Mouse (Mus musculus): Measurements from ENCODE around the gene Thap12.

Gene Thap12

GRCm38 (mm10) chr7:98698041-98698440, 4.9 kb upstream of the Thap12 start:
- DNase-seq (ENCODE audit: low spot score in 2 of 2) = no peak

DNA sequence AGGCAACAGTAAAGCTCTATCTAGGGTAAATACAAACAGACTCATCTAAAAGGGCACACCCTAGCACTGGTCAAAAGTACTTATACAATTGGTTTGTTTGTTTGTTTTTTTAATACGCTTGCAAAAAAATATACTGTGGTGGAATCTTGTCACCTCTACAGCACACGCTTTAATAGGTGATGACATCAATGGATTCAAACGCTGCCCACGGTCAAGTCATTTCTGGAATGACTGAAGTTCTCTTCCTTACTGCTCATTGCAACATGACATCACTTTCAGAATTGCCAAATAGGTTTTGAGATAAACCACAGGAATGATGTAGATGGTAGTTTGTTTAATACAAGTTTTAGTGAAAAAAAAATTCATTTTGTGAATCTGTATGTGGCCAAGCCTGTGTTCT, 4.3 kb upstream of the Thap12 start:
- no peak for DNase-seq (ENCODE audit: low spot score in 2 of 2)

DNA sequence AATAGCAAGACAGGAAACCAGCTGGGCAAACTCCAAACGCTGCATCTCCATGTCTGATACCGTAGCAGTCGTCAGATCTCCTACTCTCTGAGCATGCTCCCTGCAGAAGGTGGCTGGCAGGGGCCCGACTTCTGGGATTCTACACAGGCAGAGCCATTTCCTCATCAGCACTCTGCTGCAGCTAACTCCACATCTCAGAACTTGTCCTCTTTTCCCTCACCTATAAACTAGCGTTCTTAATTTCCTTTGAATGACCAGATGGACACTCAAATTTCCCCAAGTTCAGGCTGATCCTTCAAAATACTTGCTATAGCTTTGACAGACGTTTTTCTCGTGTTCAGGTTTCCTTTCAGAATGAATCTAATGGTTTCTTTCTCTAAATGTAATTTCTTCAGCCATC, 1.1 kb upstream of the Thap12 start:
- no peak for DNase-seq (ENCODE audit: low spot score in 2 of 2)

DNA sequence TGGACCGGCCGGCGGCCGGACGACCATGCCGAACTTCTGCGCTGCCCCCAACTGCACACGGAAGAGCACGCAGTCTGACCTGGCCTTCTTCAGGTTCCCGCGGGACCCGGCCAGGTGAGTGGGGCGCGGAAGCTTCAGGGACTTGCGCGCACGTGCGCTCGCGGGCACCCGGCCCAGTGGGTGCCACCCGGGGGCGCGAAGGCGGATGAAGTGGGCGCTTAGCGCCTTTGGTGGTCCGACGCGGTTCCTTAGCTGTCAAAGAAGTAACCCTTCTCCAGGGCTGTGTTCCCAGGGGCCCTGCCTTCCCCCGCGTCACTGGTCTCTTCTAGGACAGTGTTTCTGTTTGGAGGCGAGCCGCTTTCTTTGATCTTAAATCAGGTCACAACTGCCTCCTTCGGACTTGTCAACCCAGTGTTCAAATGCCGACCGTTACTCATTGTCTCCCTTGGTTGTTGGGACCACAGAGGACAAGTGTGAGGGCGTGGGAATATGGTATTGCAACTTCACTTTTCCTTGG, 520 bp downstream of the Thap12 start:
- DNase-seq (ENCODE audit: low spot score in 2 of 2) = peak in 1 of 2 experiments; percentile 20

DNA sequence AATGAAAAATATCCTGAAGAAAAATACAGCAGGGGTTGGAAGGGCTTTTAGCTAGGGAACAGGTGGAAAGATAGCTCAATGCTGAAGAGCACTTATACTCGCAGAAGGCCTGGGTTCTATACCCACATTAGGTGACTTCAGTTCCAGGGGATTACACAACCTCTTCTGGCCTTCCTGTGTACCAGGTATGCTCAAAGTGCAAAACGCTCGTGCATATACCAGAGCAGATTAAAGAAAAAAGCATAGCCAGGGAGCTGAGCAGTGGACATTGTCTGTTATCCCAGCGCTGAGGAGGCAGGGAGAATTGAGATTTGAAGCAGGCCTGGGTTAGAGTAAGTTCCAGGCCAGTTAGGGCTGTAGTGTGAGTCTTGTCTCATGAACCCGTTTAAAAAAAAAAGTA, 1.4 kb downstream of the Thap12 start:
- no peak for DNase-seq (ENCODE audit: low spot score in 2 of 2)

DNA sequence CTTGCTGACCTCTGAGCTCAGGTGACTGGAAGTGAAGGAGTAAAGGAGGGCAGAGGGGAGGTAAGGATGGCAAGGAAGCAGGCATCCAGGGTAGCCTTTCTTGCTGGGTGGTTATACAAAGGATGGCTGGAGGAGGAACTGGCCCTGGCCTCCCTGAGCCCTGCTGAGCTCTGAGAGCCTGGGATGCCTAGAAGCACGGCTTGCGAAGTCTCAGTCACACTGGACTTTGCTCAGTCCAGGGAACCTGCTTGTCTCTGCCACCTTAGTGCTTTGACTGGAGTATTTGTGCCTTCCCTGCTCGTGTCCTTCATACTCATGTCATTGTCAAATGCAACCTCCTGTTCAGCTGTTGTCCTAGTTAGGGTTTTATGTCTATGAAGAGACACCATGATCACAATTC, 10.8 kb downstream of the Thap12 start:
- DNase-seq (ENCODE audit: low spot score in 2 of 2) = no peak

GRCm38 (mm10) chr7:98717438-98717837, 14.5 kb downstream of the Thap12 start:
- DNase-seq (ENCODE audit: low spot score in 2 of 2) = no peak

DNA sequence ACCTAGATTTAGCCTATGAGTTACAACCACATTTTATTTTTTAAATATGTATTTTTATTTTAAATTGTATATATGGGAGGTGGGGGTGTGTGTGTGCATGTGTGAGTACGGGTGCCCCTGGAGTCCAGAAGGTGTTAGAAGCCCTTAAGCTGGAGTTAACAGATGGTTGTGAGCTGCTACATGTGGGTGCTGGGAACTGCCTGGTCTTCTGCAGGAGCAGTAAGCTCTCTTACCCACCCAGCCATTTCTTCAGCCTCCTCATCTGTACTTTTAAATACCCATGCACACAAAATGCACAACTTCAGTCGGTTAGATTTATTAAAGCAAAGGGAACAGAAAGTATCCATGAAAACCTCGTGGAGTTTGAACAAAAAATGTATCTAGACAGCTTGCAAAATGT, 16.9 kb downstream of the Thap12 start:
- DNase-seq (ENCODE audit: low spot score in 2 of 2) = no peak

DNA sequence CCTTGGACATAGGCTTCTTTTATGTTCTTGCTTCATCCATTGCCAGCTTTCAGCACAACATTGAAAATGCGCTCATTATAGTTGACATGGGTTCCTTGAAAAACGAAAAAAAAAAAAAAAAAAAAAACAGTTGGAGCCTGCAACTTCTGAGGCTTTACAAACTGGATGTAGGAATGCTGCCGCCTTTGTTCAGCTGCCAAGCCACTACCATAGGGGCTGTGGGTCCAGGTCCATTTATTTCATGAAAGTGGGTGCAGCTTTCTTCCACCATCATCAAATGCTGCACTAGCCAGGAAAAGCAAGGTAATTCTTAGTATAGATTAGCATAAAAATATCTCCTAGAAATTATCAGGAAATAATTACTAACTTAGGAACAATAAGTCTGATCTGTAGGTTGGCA, 17.8 kb downstream of the Thap12 start:
- DNase-seq (ENCODE audit: low spot score in 2 of 2) = no peak

DNA sequence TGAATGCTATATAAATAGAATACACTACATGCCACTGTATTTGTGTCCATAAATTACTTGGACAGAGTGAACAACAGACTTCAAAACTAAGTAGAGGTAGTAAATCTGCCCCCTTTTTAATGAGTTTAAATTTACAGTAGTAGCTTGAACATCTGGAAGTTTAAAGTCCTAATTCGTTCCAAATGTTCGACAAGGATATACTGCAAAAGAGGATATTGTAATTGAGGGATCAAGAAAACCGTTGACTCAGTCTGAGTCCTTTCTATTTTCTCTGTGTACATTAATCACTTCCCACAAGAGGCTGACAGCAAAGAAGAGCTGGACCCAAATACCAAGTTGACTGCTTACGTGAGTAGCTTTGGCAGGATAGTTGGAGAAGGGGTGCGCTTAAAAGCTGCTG, 18.3 kb downstream of the Thap12 start:
- DNase-seq (ENCODE audit: low spot score in 2 of 2) = no peak

DNA sequence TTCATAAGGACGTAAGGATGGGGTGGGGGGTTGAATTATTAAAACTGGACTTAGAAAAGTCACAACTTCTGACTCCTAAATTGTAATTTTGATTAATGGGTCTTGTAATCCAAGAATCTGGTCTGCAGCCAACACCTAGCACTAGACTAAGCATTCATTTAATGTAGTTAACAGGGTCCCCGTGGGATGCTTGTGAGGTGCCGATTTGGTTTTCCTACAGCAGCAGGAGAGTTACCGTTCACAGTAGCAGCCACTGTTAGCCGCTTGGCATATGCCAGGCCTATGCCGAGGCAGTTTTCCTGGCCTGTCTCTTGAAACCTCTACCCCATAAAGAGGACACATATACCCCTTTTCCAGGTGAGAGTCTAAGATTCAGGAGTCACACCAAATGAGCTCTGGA, 18.7 kb downstream of the Thap12 start:
- no peak for DNase-seq (ENCODE audit: low spot score in 2 of 2)

GRCm38 (mm10) chr7:98725686-98726195, 22.8 kb downstream of the Thap12 start:
- DNase-seq (ENCODE audit: low spot score in 2 of 2) = no peak

DNA sequence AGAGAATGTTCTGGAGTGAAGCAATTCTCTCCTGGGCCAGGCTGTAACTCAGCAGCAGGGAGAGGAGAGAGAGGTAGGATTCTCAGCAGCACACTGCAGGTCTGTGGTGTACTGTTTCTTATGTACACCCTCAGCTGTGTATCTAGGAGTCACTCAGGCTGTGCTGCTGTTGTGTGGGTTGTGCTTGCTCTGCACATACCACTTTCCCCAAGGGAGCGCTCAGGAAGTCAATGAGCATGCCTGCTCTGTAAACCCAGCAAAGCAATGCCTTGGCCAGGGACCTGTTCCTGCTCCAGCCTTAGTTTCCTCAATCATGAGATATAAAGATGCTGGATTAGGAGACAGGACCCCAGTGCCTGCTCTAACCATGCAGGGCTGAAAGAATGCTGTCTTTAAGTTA, 25.1 kb downstream of the Thap12 start:
- DNase-seq (ENCODE audit: low spot score in 2 of 2) = no peak

DNA sequence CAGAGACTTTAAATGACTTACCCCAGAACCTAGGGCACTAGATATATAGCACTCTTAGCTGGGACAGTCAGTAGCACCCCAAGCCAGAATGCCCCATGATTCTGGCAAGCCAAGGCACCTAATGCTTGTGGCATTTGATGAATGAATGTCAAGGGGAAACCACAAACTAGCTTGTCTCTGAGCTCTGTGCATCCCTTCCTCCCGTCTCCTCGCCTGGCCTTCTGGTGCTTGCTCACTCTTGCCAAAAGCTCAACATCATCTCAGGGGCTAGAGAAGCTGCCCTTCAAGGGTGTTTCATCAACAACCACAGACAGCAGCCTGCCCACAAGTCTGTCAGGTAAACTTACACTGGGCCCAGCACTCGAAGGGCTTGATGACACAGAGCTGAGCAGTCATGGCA, 25.6 kb downstream of the Thap12 start:
- DNase-seq (ENCODE audit: low spot score in 2 of 2) = no peak

DNA sequence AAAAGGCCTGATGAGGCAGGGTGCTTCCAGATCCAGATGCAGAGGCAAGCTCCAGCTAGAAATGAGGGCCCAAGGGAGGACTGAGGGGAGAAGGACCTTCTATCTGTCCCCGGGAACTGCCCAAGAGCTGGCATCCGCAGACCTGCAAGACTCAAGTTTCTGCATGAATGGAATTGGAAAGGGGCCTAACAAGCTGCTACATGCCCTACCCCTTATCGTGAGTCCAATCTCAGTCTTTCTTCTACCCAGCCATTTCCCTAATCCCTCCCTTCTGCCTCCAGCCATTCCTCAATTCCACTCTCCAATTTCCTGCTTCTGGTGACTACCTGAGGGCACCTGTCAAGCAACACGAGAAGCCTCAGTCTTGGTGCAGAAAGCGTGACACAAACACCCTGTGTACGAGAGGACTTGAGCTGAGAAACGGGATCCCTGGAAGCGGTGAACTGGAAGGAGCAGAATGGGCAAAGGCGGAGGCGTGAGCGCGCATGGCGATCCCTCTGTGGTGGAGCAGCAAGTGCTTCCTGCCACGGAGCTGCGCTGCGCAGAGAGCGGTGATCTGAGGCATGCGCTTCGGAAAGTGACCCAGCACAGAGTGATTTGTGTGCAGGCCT, 26.9 kb downstream of the Thap12 start:
- DNase-seq (ENCODE audit: low spot score in 2 of 2) = peak in 1 of 2 experiments; percentile 16

DNA sequence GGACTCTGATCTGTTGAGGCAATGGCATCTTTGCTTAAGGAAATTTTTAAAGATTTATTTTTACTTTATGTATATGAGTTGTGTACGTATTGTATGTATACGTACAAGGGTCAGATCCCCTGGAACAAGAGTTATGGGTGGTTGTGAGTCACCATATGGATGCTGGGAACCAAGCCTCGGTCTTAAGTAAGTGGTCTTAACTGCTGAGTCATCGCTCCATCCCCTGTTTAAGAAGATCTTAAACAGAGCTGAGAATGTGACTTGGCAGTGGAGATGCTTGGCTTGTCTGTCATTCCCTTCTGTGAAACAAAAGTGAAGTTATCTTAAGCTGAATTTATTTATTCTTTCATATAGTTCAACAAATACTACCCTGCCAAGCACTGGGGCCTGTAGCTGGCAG, 31.1 kb downstream of the Thap12 start:
- DNase-seq (ENCODE audit: low spot score in 2 of 2) = no peak

DNA sequence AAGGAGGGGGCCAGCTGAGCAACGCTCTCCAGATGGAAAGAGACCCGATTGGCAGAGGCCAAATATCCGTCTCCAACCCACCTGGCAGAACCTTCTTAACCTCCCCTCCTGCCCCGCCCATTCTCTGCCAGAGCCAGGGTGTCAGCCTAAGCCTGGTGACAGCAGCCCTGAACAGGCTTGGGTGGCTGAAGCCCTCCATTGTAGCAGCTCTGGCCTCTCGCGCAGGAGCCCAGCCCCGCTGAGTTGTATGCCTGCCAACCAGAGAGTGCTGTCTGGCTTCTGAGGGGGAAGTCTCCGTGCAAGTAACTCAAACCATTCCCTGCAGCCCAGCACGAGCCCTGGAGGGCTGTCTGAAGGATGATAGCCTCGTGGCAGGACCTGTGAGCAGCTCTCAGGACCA, 32.0 kb downstream of the Thap12 start:
- peak in 1 of 2 experiments; percentile 17 for DNase-seq (ENCODE audit: low spot score in 2 of 2)

DNA sequence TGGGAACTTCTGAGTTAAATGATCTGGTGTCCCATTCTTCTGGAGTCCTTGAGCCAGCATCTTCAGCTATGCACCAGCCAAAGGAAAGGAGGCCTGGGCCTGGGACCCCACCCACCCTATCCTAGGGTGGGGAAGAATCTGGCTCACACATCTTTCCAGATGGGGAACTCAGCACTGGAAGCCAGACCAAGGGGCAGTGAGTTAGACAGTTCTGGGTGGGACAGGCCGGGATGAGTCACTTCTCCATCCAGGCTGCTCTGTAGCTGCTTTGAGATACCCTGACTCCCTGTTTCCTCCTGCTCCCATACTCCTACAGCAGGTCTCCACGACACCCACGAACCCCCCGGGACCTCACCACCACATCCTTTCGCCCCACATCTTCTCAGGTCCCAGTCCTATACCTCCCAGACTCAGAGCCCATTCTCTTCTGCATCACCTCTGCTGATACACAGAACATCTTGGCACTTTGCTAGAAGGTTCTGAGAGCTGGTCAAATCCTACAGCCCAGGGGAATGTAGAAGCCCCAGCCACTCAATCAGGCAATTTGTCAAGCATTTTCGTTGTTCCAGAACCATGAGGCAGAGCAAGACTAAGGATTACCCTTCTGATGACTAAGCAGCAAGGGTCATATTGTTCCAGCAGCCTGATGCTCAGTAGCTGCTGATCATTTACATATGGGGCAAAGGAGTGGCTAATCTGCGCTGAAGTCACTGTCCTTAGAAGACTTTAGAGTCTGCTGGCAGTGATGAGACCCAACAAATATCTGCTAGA, 34.1 kb downstream of the Thap12 start:
- no peak for DNase-seq (ENCODE audit: low spot score in 2 of 2)

DNA sequence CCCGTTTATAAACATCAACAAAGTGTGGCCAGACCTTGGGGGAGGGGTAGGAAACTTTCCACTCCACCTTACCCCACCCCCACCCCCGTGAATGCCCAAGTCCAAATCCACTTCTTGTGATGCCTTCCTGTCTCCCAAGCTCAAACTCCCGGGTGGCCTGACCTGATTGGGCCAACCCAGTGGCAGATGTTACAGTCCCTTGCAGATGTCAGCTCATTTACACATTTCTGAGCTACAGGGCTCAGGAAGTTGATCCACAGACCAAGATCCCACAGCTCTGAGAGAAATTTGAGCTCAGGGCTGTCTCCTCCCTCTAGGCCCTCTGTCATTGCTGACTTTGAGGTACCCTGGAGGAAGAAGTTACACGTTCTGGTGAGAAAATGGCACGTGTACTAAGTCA, 37.5 kb downstream of the Thap12 start:
- DNase-seq (ENCODE audit: low spot score in 2 of 2) = no peak

- DNase-seq (ENCODE audit: low spot score in 2 of 2) = peak; percentile 48 to 62
Observed at GRCm38 (mm10) chr7:98743312-98743711, 40.4 kb downstream of the Thap12 start.

GRCm38 (mm10) chr7:98750404-98750803, 47.5 kb downstream of the Thap12 start:
- no peak for DNase-seq (ENCODE audit: low spot score in 2 of 2)

GRCm38 (mm10) chr7:98752680-98753079, 49.8 kb downstream of the Thap12 start:
- DNase-seq (ENCODE audit: low spot score in 2 of 2) = no peak

DNA sequence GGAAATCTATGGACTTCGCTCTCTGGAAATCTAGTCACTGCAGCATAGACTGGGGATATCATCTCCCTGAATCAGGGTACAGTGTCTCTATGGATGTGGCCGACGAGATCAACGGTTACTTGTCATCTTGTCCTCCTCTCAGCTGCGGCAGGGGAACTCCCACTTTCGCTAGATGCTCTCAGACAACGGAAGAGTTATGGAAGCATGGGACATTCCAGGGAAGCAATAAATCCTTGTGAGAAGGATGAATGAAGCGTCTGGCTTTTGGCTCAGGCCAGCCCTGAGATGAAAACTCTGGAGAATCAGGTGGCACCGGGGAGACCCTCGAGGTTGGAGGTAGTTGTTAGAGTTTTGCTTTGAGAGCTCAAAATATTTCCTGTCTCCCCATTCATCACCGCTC, 53.1 kb downstream of the Thap12 start:
- DNase-seq (ENCODE audit: low spot score in 2 of 2) = no peak
